Comparison of ENCODE assay signal across 13 mouse cellular contexts in the genomic region with DNA sequence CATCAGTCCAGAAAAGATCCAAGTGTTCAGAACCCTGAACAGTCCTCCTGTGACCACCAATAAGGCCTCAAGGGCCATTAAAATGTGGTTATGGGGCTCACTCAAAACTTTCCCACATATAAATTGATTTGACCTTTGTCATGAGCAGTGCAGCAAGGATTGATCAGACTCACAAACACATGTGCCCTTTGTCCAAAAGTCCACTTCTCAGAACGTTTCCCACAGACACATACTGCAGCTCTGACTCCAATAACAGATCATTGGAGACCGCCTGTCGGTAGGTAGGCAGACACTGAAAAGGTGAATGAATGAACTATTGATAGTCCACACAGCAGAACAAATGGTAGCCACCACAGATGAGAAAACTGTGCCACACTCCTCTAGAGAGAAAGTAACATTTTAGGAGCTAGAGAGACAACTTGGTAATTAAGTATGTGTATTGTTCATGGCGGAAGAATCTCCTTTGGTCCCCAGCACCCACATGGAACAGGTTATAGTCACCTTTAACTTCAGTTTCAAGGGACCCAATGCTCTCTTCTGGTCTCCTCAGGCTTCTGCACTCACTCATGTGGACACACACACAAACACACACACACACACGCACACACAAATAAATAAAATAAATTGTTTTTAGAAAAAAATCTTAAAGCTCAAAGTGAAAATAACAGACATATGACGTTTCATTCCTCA.
"Had no signal": no experiment of that assay in that cellular context is flagged by ENCODE, and none has a peak within 500 bp of the region (broad histone marks: within the 10 kb centered on the region; RNA-seq: fewer than 3 reads in every experiment).

No protein-coding gene starts in this region.

- H3K4me2 ChIP-seq: intestine, embryonic 15.5 days; limb, embryonic 12.5 days; lung, embryonic 14.5 days; midbrain, embryonic 13.5 days had no signal

- H3K9ac ChIP-seq: intestine, embryonic 15.5 days; limb, embryonic 12.5 days; liver, embryonic 14.5 days; lung, embryonic 14.5 days; midbrain, embryonic 13.5 days had no signal

- H3K36me3 ChIP-seq: intestine, embryonic 15.5 days; limb, embryonic 12.5 days; midbrain, embryonic 13.5 days had no signal

- H3K4me3 ChIP-seq: intestine, embryonic 15.5 days; limb, embryonic 12.5 days; midbrain, embryonic 13.5 days had no signal

- ATAC-seq: intestine, embryonic 15.5 days; lung, postnatal 0 days; midbrain, embryonic 13.5 days had no signal

- H3K4me1 ChIP-seq: intestine, embryonic 15.5 days; midbrain, embryonic 13.5 days had no signal

- DNase-seq: kidney, adult 18-20 months; kidney, adult 9 months; kidney, postnatal 14 days; kidney, postnatal 4 days; lung, embryonic 14.5 days; thymus, adult 18-20 months; thymus, postnatal 36 days had no signal

- H3K27me3 ChIP-seq: intestine, embryonic 15.5 days; limb, embryonic 12.5 days; midbrain, embryonic 13.5 days had no signal

- H3K9me3 ChIP-seq: intestine, embryonic 15.5 days; limb, embryonic 12.5 days; midbrain, embryonic 13.5 days had no signal

- H3K27ac ChIP-seq: intestine, embryonic 15.5 days; liver, embryonic 14.5 days; macrophage; midbrain, embryonic 13.5 days had no signal
